Mouse (Mus musculus): Measurements from ENCODE around the gene Heg1. TPM values are rescaled to one million over a fixed set of nuclear protein-coding genes. Genes with fewer than 3 reads are reported as not detected.

Gene Heg1
- total RNA-seq, 2 experiments from 2014 or later = 88.4 to 99.3 TPM

- no peak for DNase-seq (ENCODE audit: low spot score in 2 of 2)
Measured at GRCm38 (mm10) chr16:33768491-33769278, 84.5 kb downstream of the Heg1 start.

- no peak for DNase-seq (ENCODE audit: low spot score in 2 of 2)
Measured at GRCm38 (mm10) chr16:33769848-33770247, 85.7 kb downstream of the Heg1 start.

- DNase-seq (ENCODE audit: low spot score in 2 of 2) = no peak
Measured at GRCm38 (mm10) chr16:33770778-33771454, 86.7 kb downstream of the Heg1 start.

GRCm38 (mm10) chr16:33772809-33773208 lies 88.6 kb downstream of the Heg1 start:
- DNase-seq (ENCODE audit: low spot score in 2 of 2) = no peak

GRCm38 (mm10) chr16:33774972-33775371 lies 90.8 kb downstream of the Heg1 start:
- no peak for DNase-seq (ENCODE audit: low spot score in 2 of 2)

GRCm38 (mm10) chr16:33775733-33776335 lies 91.7 kb downstream of the Heg1 start:
- no peak for DNase-seq (ENCODE audit: low spot score in 2 of 2)

- no peak for DNase-seq (ENCODE audit: low spot score in 2 of 2)
Measured at GRCm38 (mm10) chr16:33776766-33777529, 92.8 kb downstream of the Heg1 start.

GRCm38 (mm10) chr16:33777607-33778006 lies 93.4 kb downstream of the Heg1 start:
- no peak for DNase-seq (ENCODE audit: low spot score in 2 of 2)

GRCm38 (mm10) chr16:33781789-33782728 lies 97.9 kb downstream of the Heg1 start:
- no peak for DNase-seq (ENCODE audit: low spot score in 2 of 2)

GRCm38 (mm10) chr16:33782729-33783091 lies 98.5 kb downstream of the Heg1 start:
- no peak for DNase-seq (ENCODE audit: low spot score in 2 of 2)

- no peak for DNase-seq (ENCODE audit: low spot score in 2 of 2)
Measured at GRCm38 (mm10) chr16:33784547-33784946, 100.4 kb downstream of the Heg1 start.

GRCm38 (mm10) chr16:33785092-33785704 lies 101.0 kb downstream of the Heg1 start:
- no peak for DNase-seq (ENCODE audit: low spot score in 2 of 2)

GRCm38 (mm10) chr16:33786657-33787390 lies 102.7 kb downstream of the Heg1 start:
- DNase-seq (ENCODE audit: low spot score in 2 of 2) = no peak

- DNase-seq (ENCODE audit: low spot score in 2 of 2) = no peak
Measured at GRCm38 (mm10) chr16:33793846-33794791, 109.9 kb downstream of the Heg1 start, which contains the start of gene Muc13. Muc13 (plus strand) TSS chr16:33794037.

GRCm38 (mm10) chr16:33795106-33795505 lies 110.9 kb downstream of the Heg1 start:
- DNase-seq (ENCODE audit: low spot score in 2 of 2) = no peak

GRCm38 (mm10) chr16:33795887-33796286 lies 111.7 kb downstream of the Heg1 start:
- DNase-seq (ENCODE audit: low spot score in 2 of 2) = no peak

GRCm38 (mm10) chr16:33796756-33797155 lies 112.6 kb downstream of the Heg1 start:
- DNase-seq (ENCODE audit: low spot score in 2 of 2) = no peak

GRCm38 (mm10) chr16:33797860-33798259 lies 113.7 kb downstream of the Heg1 start:
- peak in 1 of 2 experiments; percentile 56 for DNase-seq (ENCODE audit: low spot score in 2 of 2)
